Mouse (Mus musculus): ENCODE measurements at regions not wholly inside any gene's neighbourhood (a gene's known extent, or its start where the extent isn't known, plus 50 kb on each side); places are given as distances from the start of the nearest gene placed in this dataset.

DNA sequence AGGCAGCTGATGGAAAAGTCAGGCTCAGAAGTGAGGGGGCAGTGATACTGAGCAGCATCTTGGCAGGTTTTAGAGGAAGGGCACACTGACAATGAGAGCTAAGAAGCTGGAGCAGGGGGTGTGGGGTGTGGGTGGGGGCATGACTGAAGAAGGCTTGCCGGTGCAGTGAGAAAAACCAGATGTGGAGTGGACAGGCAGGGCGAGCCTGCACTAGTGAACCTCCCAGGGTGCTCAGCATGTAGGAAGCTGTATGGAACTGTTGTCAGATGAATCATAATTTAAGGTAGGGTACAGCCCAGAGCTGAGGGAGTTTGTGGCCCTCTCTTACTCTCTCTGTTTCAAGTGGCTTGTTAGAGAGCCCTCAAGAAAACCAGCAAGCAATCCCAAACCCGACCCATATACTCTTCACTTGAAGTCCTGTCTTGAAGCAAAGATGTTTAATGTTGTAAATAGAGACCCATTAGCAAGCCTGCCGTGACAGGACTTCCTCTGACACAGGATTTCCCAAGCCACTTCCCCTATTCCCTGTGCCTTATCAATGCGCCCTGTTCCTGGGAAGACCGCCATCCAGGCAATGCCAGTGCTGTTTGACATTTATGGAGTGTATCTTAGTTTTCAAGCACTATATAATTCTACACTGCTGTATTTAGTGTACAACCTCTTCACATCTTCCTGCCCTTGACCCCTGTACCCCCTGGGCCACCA is 90.4 kb upstream of the Npvf start:
- no peak overlapping the region for H3K4me3 ChIP-seq (ENCODE audit: insufficient read depth, low read length)
- TF ChIP-seq POLR2A (IDR thresholded peaks at IDR 0.05; ENCODE audit: borderline replicate concordance, low read depth, low read length) = no peak
- TF ChIP-seq CTCF (IDR thresholded peaks at IDR 0.05; ENCODE audit: low read depth, low read length) = no peak
- no peak overlapping the region for H3K27ac ChIP-seq (ENCODE audit: insufficient read depth, low read depth, low read length)
- H3K4me1 ChIP-seq (ENCODE audit: control insufficient read depth, insufficient read depth, low read length) = peaks cover 9% of the 10 kb centered on the region

DNA sequence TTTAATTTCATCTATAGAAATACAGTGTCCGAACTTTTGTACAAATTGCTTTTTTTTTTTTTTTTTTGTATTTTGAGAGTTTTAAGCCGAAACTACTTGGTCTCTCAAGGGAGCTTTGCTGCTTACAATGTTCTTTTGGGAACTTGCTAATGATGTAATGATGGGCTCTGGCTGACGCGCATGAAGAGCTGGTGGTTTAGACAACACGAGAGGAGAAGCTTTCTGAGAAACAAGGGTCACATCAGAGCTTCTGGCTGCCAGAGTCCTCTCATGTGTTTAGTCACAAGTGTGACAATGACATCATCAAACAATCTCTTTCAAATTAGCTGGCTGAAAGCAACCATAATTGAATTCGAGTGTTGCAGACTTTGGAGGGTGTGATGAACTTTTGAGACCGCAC is 98.9 kb upstream of the Npvf start:
- TF ChIP-seq CTCF (IDR thresholded peaks at IDR 0.05; ENCODE audit: low read depth, low read length) (no peak), POLR2A (IDR thresholded peaks at IDR 0.05; ENCODE audit: borderline replicate concordance, low read depth, low read length) (no peak)
- Histone ChIP-seq H3K4me1 (ENCODE audit: control insufficient read depth, insufficient read depth, low read length) (peaks cover 12% of the 10 kb centered on the region), H3K4me3 (ENCODE audit: insufficient read depth, low read length) (no peak overlapping the region), H3K27ac (ENCODE audit: insufficient read depth, low read depth, low read length) (no peak overlapping the region)

DNA sequence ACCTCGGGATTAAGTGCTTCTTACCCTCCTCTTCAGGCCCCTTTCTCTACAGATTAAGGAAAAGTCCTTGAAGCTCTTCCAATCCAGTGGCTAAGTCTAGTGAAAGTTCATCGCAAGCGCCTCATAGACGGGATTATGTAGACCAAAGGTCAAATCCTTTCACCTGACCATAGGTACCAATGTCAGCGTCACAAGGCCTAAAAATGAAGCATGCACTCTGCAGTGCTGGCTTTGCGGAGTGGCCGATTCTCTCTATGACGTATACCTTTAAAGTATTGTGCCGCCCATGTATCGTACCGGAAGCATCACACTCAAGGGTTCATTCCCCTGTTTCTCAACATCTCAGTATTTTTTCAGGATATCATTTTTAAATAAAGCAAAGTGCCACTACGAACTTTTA is 100.5 kb upstream of the Npvf start:
- TF ChIP-seq POLR2A (IDR thresholded peaks at IDR 0.05; ENCODE audit: borderline replicate concordance, low read depth, low read length) (no peak), CTCF (IDR thresholded peaks at IDR 0.05; ENCODE audit: low read depth, low read length) (no peak)
- Histone ChIP-seq H3K4me3 (ENCODE audit: insufficient read depth, low read length) (no peak overlapping the region), H3K27ac (ENCODE audit: insufficient read depth, low read depth, low read length) (no peak overlapping the region), H3K4me1 (ENCODE audit: control insufficient read depth, insufficient read depth, low read length) (peaks cover 12% of the 10 kb centered on the region)

DNA sequence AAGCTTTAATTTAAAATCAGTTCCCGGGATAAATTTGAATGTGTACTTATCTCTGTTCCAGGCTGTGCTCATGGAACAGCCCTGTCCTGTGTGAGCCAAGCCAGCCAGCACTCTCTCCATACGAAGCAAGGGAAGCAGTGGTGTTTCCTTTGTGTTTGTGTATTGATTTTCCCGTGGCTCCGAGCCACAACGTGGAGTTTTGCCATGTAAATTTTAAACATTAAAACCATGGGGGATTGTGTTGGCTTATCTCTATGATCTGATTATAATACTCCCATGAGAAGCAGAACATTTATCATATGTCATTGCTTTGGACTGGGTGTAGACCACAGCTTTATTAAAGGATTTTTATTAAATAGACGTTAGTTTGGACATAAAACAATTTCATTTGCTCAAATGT is 106.1 kb upstream of the Npvf start:
- no peak overlapping the region for H3K27ac ChIP-seq (ENCODE audit: insufficient read depth, low read depth, low read length)
- no peaks in the 10 kb centered on the region for H3K4me1 ChIP-seq (ENCODE audit: control insufficient read depth, insufficient read depth, low read length)
- H3K4me3 ChIP-seq (ENCODE audit: insufficient read depth, low read length) = no peak overlapping the region
- TF ChIP-seq POLR2A (IDR thresholded peaks at IDR 0.05; ENCODE audit: borderline replicate concordance, low read depth, low read length) (no peak), CTCF (IDR thresholded peaks at IDR 0.05; ENCODE audit: low read depth, low read length) (no peak)

DNA sequence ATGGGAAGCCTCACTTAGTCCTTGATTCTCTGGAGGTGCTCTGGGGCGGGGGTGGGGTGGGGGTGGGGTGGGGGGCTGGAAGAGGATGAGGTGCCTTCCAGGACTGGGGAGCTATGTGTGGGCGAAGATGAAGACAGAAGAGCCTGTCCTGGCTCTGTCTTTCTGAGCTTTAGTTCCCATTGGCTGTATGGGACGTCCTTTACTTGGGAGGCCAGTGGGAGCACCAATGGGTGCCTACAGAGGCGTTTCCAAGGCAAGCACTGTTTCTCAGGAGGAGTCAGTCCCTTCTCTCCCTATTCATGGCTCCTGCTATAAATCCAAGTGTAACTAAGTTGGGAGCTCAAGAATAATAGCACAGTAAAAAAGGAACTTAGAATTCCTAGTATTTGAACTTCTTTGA is 108.9 kb upstream of the Npvf start:
- Histone ChIP-seq H3K4me1 (ENCODE audit: control insufficient read depth, insufficient read depth, low read length) (no peaks in the 10 kb centered on the region), H3K4me3 (ENCODE audit: insufficient read depth, low read length) (no peak overlapping the region), H3K27ac (ENCODE audit: insufficient read depth, low read depth, low read length) (no peak overlapping the region)
- TF ChIP-seq POLR2A (IDR thresholded peaks at IDR 0.05; ENCODE audit: borderline replicate concordance, low read depth, low read length) (no peak), CTCF (IDR thresholded peaks at IDR 0.05; ENCODE audit: low read depth, low read length) (no peak)

DNA sequence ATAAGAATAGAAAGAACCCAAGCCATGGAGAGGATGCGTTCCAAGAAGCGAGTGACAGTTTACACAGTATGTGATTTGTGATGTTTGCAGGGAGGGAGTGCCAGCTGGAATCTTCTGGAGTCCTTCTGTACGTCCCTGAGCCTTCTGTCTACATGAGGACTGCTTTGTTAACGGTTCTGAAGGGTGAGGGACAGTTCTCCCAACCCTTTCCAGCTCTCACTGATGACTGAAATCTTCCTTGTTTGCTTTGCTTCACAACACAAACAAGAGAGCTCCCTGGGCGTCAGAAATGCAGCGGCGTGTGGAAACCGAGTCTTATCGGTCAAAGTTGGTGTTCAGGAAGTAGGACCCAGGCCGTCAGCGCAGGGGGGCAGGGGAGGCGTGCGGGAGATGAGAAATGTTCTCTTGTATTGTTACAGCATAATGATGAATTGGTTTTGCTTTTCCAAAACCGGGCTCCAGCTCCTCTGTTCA is 112.2 kb upstream of the Npvf start:
- H3K4me1 ChIP-seq (ENCODE audit: control insufficient read depth, insufficient read depth, low read length) = no peaks in the 10 kb centered on the region

DNA sequence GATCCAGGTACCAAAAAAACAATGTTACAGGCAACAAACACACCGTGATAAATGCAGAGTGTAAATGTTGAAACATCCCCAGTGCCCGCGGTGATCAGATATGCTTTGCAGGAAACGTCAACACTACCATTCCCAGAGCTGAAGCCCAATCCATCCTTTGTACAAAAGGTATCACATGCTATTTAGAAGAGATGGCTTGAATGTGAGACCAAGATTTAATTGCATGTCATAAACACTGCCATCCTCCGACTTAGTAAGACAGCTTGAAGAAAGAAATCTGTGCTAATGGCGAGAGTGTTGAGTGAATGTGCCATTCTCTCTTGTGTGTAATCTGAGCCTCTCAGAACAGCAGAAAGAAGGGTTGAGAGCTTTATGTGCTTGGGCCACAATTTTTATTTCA is 112.9 kb upstream of the Npvf start:
- TF ChIP-seq POLR2A (IDR thresholded peaks at IDR 0.05; ENCODE audit: borderline replicate concordance, low read depth, low read length) = no peak
- no peak for TF ChIP-seq CTCF (IDR thresholded peaks at IDR 0.05; ENCODE audit: low read depth, low read length)
- no peaks in the 10 kb centered on the region for H3K4me1 ChIP-seq (ENCODE audit: control insufficient read depth, insufficient read depth, low read length)
- H3K4me3 ChIP-seq (ENCODE audit: insufficient read depth, low read length) = no peak overlapping the region
- H3K27ac ChIP-seq (ENCODE audit: insufficient read depth, low read depth, low read length) = no peak overlapping the region

More for the DNA sequence above, 112.2 kb upstream of the Npvf start:
- no peak for TF ChIP-seq POLR2A (IDR thresholded peaks at IDR 0.05; ENCODE audit: borderline replicate concordance, low read depth, low read length)
- TF ChIP-seq CTCF (IDR thresholded peaks at IDR 0.05; ENCODE audit: low read depth, low read length) = no peak
- no peak overlapping the region for H3K4me3 ChIP-seq (ENCODE audit: insufficient read depth, low read length)
- no peak overlapping the region for H3K27ac ChIP-seq (ENCODE audit: insufficient read depth, low read depth, low read length)

DNA sequence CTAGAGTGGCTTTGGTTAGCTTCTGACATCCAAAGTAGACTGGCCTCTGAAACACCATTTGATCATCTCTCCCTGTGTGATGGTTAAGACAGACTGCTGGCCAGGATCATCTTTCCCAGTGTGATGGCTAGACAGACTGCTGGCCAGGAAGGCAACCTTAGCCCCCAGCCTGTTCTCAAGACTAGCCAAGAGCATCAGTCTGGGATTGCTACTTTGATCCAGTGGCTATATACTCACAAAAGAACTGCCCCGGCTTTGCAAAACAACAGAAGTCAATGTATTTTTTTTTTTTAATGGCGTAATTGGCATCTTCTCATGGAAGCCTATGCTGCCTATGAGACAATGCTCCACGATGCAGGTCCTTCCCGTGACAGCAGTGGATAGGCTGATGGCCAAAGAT is 113.6 kb upstream of the Npvf start:
- Histone ChIP-seq H3K4me1 (ENCODE audit: control insufficient read depth, insufficient read depth, low read length) (no peaks in the 10 kb centered on the region), H3K27ac (ENCODE audit: insufficient read depth, low read depth, low read length) (no peak overlapping the region), H3K4me3 (ENCODE audit: insufficient read depth, low read length) (no peak overlapping the region)
- TF ChIP-seq POLR2A (IDR thresholded peaks at IDR 0.05; ENCODE audit: borderline replicate concordance, low read depth, low read length) = no peak
- no peak for TF ChIP-seq CTCF (IDR thresholded peaks at IDR 0.05; ENCODE audit: low read depth, low read length)

DNA sequence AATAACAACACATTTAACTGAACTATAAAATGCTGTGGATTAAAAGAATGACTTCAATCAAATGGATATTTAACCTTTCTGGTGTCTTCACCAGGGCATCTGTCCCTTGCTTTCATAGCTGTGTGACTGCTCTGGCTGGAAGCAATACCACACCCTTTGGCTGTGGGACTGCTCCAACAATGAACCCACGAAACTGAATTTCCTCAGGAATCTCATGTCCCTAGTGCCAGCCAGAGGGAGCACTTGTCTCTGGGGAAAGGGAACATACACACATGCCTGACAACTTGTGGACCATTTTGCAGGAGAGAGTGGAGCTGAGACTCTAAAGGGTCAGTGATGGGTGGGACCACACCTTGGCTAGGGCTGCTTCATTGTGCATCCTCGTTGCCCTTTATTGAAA is 114.9 kb upstream of the Npvf start:
- no peak overlapping the region for H3K4me3 ChIP-seq (ENCODE audit: insufficient read depth, low read length)
- TF ChIP-seq CTCF (IDR thresholded peaks at IDR 0.05; ENCODE audit: low read depth, low read length) (no peak), POLR2A (IDR thresholded peaks at IDR 0.05; ENCODE audit: borderline replicate concordance, low read depth, low read length) (no peak)
- no peaks in the 10 kb centered on the region for H3K4me1 ChIP-seq (ENCODE audit: control insufficient read depth, insufficient read depth, low read length)
- H3K27ac ChIP-seq (ENCODE audit: insufficient read depth, low read depth, low read length) = no peak overlapping the region

DNA sequence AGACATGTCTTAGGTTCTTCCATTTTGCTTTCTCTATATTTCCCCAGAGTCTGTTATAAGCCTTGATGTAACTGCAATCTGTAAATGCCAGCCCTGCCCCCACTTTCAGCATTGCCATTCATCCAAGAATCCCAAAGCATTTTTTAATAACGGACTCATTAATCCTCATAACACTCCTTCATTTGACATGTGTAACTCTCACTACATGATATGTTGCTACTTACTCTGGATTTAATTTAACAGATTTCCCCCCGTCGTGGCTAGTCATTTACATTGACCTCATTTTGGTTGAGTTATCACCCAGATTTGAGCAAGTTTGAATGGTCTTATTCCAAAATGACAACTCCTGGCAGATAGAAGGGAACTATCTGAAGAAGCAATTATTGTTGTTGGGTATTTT is 116.2 kb upstream of the Npvf start:
- Histone ChIP-seq H3K4me1 (ENCODE audit: control insufficient read depth, insufficient read depth, low read length) (no peaks in the 10 kb centered on the region), H3K27ac (ENCODE audit: insufficient read depth, low read depth, low read length) (no peak overlapping the region), H3K4me3 (ENCODE audit: insufficient read depth, low read length) (no peak overlapping the region)
- no peak for TF ChIP-seq CTCF (IDR thresholded peaks at IDR 0.05; ENCODE audit: low read depth, low read length)
- no peak for TF ChIP-seq POLR2A (IDR thresholded peaks at IDR 0.05; ENCODE audit: borderline replicate concordance, low read depth, low read length)

Data from bone marrow macrophage, adult 2 months (primary cell).